21 mouse cellular contexts compared by ENCODE assay signal in genomic region chr9:96846361-96846760, GRCm38 (mm10).
"Had no signal": no experiment of that assay in that cellular context is flagged by ENCODE, and none has a peak within 500 bp of the region (broad histone marks: within the 10 kb centered on the region; RNA-seq: fewer than 3 reads in every experiment).

No protein-coding gene starts in this region.

- H3K36me3 ChIP-seq: limb, embryonic 12.5 days; liver, embryonic 12.5 days; liver, embryonic 15.5 days; lung, embryonic 15.5 days had no signal

- H3K9ac ChIP-seq: limb, embryonic 12.5 days; liver, embryonic 12.5 days; liver, embryonic 15.5 days; lung, embryonic 15.5 days; neural tube, embryonic 13.5 days had no signal

- ATAC-seq: intestine, embryonic 16.5 days; liver, embryonic 12.5 days had no signal

- DNase-seq: kidney, adult 18-20 months; kidney, postnatal 36 days; layer of hippocampus, postnatal 36 days; liver; lung, adult 18-20 months; lung, postnatal 10 days; lung, postnatal 4 days; midbrain, embryonic 14.5 days; right cerebral cortex, postnatal 14 days; thymus, adult 2 months; thymus, postnatal 14 days; thymus, postnatal 4 days had no signal

- H3K4me2 ChIP-seq: limb, embryonic 12.5 days; liver, embryonic 12.5 days; liver, embryonic 15.5 days; lung, embryonic 15.5 days; midbrain, embryonic 11.5 days; neural tube, embryonic 13.5 days had no signal

- H3K9me3 ChIP-seq: liver, embryonic 12.5 days; liver, embryonic 15.5 days; lung, embryonic 15.5 days had no signal

- H3K27me3 ChIP-seq: limb, embryonic 12.5 days; liver, embryonic 12.5 days; liver, embryonic 15.5 days; lung, embryonic 15.5 days; neural tube, embryonic 13.5 days had no signal

- H3K4me3 ChIP-seq: left cerebral cortex, adult 2 months; limb, embryonic 12.5 days; liver, embryonic 12.5 days; liver, embryonic 15.5 days; lung, embryonic 15.5 days; neural tube, embryonic 13.5 days had no signal

- H3K4me1 ChIP-seq: liver, embryonic 12.5 days; liver, embryonic 15.5 days had no signal

- H3K27ac ChIP-seq: kidney, postnatal 0 days; left cerebral cortex, adult 2 months; limb, embryonic 12.5 days; liver, embryonic 12.5 days; liver, embryonic 15.5 days; lung, embryonic 15.5 days; neural tube, embryonic 13.5 days had no signal
